Mouse (Mus musculus) spleen, postnatal 4 days (tissue): ENCODE results near the gene Rimbp2.

Source experiments
- DNase-seq, 2 experiments: peaks; one replicate each; pipeline ENCODE4 v3.0.0; 2022; ENCODE audit warnings: low spot score in 2 of 2

Gene Rimbp2

DNA sequence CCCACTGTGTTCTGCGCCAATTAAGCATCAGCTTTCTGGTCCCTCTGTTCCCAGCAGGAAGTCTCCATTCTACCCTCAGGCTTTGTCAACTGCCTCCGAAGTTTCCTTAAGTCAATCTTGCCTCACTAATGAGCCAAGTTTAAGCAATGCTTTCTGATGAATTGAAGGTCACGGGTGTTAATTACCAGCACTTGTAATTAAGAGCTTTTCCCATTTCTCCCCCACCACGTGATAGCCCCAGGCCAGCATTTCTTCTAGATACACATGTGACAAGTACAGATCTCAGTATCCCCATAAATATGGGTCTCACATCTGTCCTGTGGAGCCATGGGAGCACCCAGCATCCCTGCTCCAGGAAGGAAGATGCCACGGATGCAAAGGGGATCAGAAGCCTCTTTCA lies 20.5 kb downstream of the Rimbp2 start:
- DNase-seq = no peak

GRCm38 (mm10) chr5:128925073-128925472 lies 28.2 kb downstream of the Rimbp2 start:
- no peak for DNase-seq

DNA sequence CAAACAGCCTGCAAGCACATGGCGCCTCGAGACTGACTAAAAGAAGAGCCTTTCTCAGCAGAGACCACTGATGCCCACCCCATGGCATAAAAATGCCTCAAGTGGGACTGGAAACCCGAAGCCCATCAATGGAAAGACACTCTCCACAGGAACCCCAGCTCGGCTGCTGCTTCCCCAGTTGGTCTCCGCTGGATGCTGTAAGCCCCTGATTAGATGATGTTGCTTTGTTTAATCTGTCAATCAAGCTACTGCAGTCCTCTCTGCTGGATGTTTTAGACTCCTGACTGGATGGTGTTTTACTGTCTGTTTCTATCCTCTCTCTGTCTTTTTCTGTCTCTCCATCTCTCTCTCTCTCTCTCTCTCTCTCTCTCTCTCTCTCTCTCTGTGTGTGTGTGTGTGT lies 33.2 kb downstream of the Rimbp2 start:
- no peak for DNase-seq

DNA sequence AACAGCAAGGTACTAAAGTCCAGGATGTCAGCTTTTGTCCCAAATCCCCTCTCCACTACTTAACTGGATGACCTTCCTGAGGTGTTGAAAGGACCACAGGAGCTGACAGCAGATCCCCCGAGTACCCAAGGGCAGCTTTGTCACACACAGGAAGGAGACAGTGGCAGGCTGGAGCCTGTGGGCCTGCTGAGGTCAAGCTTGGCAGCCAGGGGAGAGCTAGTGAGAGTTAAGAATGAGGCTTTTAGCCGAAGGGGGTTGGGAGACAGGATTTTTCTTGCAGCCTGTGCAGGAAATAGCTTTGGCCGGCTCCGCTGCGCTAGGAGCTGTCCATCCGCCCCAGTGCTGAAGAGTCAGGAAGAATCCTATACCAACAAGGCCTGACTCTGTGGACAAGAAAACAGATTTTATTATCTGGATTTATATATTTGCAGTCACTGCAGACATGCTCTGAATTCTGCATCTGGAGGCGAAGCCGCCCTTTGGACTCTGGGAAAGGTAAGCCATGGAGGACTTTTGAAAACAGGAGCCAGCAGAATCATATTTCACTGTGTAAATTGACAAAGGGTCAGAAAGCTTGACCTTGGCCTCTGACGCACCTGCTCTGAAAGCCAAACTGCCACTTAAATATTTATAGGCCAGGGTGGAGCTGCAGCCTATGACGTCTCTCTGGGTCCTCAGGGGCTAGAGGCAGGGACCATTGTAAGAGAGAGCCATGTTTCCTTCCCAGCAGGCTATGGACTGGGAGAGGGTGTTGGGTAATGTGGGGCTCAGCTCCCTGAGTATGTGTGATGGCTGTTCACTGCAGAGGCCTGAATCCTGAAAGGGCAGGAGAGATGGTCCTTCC lies 35.9 kb downstream of the Rimbp2 start:
- DNase-seq = peak in 1 of 2 experiments; percentile 17

DNA sequence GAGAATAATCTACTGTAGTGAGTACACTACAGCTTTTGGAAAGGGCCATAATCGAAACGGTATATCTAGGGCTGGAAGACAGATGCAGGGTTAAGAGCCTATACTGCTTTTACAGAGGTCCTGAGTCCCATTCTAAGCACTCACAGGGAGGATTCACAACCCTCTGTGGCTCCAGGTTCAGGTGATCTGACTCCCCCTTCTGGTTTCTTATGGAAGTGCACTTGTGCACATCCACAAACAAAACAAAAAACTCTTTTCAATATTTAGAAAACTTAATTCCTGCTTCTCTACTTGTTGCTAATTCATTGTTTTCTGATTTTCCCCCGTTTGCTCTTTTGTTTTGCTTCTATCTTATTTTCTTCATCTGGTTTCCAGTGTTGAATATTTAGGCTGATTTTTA lies 39.5 kb downstream of the Rimbp2 start:
- DNase-seq = no peak

DNA sequence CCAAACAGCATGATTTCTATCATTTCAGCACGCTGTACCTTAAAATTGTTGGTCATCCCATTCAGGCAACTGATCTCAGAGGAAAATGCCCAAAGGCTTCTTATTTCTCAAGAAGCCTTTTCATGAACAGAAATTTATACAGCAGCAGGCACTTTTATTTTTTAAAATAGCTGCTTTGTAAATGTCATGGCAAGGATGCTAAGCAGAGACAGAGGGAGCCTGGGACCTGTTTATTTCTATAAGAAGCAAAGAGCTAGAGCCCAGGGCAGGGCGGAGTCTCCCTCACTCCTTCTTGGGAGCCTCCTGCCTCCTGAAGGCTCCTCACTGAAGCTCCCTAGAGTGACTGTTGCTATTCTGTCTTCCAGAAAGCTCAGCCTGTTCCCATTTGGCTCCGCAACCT lies 40.9 kb downstream of the Rimbp2 start:
- no peak for DNase-seq

GRCm38 (mm10) chr5:128911593-128911992 lies 41.7 kb downstream of the Rimbp2 start:
- DNase-seq = no peak

GRCm38 (mm10) chr5:128904113-128904512 lies 49.2 kb downstream of the Rimbp2 start:
- DNase-seq = no peak

- no peak for DNase-seq
Measured at GRCm38 (mm10) chr5:128903120-128903519, 50.2 kb downstream of the Rimbp2 start.

DNA sequence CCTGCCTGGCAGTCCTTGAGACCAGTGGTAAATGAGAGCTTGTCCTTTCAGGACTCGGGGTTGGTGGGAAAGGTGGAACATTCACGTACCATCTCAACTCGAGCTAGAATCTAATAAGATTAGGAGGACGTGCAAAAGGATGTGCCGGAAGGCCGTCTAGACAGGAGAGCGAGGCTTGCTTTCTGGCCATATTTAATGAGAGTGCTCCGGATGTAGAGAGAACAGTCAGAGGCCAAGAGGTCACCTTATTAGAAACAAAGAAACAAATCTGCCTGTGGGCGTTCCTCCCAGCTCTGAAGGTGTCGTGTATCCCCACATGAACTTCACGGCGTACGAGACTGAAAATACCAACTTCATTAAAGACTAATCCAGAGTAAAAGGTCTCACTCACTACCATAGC lies 53.3 kb downstream of the Rimbp2 start:
- DNase-seq = no peak

DNA sequence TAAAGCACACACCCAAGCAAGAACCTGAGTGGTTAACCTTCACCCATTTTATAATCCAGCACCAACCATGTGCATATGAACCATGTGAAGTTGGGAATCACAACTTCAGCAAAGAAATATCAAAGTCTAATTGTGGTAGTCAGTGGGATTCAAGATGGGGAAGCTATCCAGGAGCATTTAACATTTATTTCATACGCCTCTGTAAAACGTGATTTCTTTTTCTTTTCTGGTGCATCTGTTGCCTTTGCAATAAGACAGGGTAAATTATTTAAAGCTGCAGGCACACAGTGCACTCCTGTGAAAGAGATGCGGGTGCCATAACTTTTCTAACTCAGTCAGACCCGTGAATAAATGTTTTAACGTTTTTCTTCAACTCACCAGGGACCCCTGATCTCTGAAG lies 58.4 kb downstream of the Rimbp2 start:
- no peak for DNase-seq

- DNase-seq = no peak
Measured at GRCm38 (mm10) chr5:128887546-128887945, 65.7 kb downstream of the Rimbp2 start.

DNA sequence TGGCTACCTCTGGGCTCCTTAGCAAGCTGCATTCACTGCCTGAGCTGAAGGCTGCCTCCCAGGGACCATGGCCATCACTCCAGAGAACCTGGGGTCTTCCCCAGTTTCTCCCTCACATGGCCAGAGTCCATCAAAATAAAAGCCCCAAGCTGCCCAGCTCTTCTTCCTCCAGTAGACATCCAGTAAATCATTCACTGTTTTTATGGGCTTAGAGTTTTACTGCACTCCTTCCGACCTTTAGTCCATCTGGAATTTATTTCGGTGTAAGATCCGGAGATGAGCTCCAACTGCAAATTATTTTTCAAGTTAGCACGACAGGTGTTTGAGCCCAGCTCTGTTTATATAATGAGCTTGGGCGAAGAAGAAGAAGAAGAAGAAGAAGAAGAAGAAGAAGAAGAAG lies 69.0 kb downstream of the Rimbp2 start:
- no peak for DNase-seq

- no peak for DNase-seq
Measured at GRCm38 (mm10) chr5:128879092-128879491, 74.2 kb downstream of the Rimbp2 start.

DNA sequence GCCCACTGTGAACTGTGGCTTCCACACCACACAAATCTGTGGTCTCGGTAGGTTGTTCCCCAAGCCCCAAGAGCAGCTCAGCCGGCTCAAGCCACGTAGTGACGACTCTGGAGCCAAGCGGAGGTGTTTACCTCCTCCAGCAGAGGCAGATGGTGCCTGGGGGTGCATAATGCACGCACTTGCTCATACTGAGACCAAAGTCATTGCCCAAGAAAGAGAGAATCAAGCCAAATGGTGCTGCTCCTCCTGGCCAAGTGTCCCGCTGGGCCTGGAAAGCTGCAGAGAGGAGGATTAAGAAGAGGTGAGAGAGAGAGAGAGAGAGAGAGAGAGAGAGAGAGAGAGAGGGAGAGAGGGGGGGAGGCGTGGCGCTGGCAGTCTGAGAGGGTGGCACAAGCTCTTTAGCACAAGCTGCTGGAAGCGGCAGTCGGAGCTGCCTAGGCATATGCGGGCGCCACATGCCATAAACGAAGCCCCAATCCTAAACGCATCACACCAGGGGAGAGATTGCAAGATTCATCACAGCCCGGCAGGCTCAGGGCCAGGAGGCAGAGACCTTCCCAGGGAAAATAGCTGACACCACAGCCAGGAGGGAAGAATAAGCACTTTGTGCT lies 75.8 kb downstream of the Rimbp2 start:
- no peak for DNase-seq

- DNase-seq = no peak
Measured at GRCm38 (mm10) chr5:128871706-128872105, 81.6 kb downstream of the Rimbp2 start.

GRCm38 (mm10) chr5:128866811-128867210 lies 86.5 kb downstream of the Rimbp2 start:
- no peak for DNase-seq

DNA sequence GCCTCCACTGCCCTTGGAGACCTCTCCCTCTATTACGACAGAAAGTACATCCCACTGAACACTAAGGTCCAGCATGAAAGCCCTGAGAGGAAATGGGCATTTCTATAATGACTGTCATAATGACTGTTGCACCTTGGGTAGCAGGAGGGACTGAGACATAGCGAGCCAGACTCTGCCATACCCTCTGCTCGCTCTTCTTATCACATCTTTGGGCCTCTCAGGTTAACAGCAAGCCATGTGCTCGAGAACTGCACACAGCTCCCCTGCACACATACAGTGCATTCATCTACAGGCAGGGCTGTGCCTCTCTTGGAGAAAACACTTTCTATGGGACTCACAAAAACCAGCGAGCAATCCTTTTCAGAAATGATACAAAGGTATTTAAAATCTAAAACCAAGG lies 87.0 kb downstream of the Rimbp2 start:
- no peak for DNase-seq

DNA sequence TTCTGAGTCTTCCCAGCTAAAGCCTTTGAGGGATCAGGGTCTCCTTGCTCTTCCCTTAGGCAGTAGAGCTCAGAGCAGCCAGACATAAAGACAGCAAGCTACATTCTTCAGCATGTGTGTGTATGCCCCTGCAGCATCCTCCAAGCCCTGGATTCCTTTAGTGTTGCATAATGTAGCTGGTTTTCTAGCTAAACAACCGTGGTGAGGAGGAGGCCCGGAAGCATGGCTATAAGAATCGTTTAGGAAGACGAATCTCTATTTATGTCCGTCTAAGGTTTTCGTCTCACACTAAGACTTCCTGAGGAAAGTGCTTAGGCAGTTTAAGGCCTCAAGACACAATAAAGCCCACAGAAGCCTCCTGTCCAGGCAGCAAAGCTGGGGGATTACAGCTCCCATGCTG lies 89.8 kb downstream of the Rimbp2 start:
- no peak for DNase-seq

- DNase-seq = no peak
Measured at GRCm38 (mm10) chr5:128860907-128861306, 92.4 kb downstream of the Rimbp2 start.

GRCm38 (mm10) chr5:128852791-128853190 lies 100.5 kb downstream of the Rimbp2 start:
- no peak for DNase-seq

DNA sequence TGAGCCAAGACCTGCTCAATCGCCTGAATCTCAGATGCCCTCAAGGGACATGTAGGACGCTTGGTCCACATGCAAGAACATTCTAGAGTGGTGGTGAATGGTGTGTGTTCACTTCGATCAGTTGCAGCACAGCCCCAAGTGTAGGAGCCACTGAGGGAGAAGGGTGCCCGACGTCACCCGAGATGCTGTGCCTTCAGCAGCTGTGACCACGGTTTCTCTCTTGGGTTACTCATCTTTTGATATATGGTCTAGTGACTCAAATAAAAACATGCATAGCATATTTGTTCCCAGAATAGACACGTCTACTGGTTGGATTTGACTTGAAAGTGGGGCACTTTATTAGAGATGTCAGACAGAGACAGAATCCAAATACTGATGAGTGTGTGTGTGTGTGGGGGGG lies 105.5 kb downstream of the Rimbp2 start:
- no peak for DNase-seq

GRCm38 (mm10) chr5:128846433-128847040 lies 106.7 kb downstream of the Rimbp2 start:
- DNase-seq = no peak
